26 mouse cellular contexts compared by ENCODE assay signal in genomic region chr11:101199555-101199954, GRCm38 (mm10). TPM values are rescaled to one million over a fixed set of nuclear protein-coding genes. Genes with fewer than 3 reads are reported as not detected.
DNase-seq lines count a peak whose midpoint lies in the region; ATAC-seq lines count a peak whose summit lies in the region.
"Had no signal": no experiment of that assay in that cellular context is flagged by ENCODE, and none has a peak within 500 bp of the region (broad histone marks: within the 10 kb centered on the region; RNA-seq: fewer than 3 reads in every experiment).

No protein-coding gene starts in this region.

- peaks cover 21% of the 10 kb centered on the region for H3K4me1 ChIP-seq in liver, embryonic 15.5 days (replicated peaks)
- H3K4me1 ChIP-seq in midbrain, embryonic 10.5 days: peaks cover 4% of the 10 kb centered on the region; the same call in 1 of the 2 replicates
- H3K4me1 ChIP-seq: embryonic facial prominence, embryonic 15.5 days; hindbrain, embryonic 13.5 days had no signal

- WGBS in liver, embryonic 15.5 days (ENCODE audit: insufficient replicate concordance): 44% methylated on average over 3 of the region's 3 CpGs
- WGBS in midbrain, embryonic 10.5 days: 96% methylated on average over 3 of the region's 3 CpGs

- ATAC-seq in liver, embryonic 15.5 days (ENCODE audit: insufficient read depth): peak; percentile 89
- peak; percentile 79 for ATAC-seq in megakaryocyte-erythroid progenitor cell, adult 5-6 weeks (replicated peaks; ENCODE audit: low FRiP score, low TSS enrichment, poor library complexity, severe bottlenecking)
- ATAC-seq: forebrain, embryonic 13.5 days; forebrain, postnatal 0 days had no signal

- H3K36me3 ChIP-seq in liver, embryonic 15.5 days (replicated peaks): peaks cover 86% of the 10 kb centered on the region
- peaks cover 48% of the 10 kb centered on the region for H3K36me3 ChIP-seq in midbrain, embryonic 10.5 days

- peak overlapping the region; percentile 6; the same call in 1 of the 2 replicates for H3K4me2 ChIP-seq in liver, embryonic 15.5 days
- H3K4me2 ChIP-seq: embryonic facial prominence, embryonic 15.5 days; forebrain, embryonic 13.5 days; hindbrain, embryonic 13.5 days had no signal

- no peaks in the 10 kb centered on the region for H3K9me3 ChIP-seq in liver, embryonic 15.5 days (replicated peaks)
- no peaks in the 10 kb centered on the region for H3K9me3 ChIP-seq in midbrain, embryonic 10.5 days (replicated peaks)
- H3K9me3 ChIP-seq: embryonic facial prominence, embryonic 15.5 days; forebrain, embryonic 13.5 days; heart, embryonic 10.5 days; hindbrain, embryonic 13.5 days had no signal

- H3K27me3 ChIP-seq in liver, embryonic 15.5 days: no peaks in the 10 kb centered on the region; the same call in 1 of the 2 replicates
- H3K27me3 ChIP-seq in midbrain, embryonic 10.5 days (ENCODE audit: low read depth, poor library complexity, severe bottlenecking): no peaks in the 10 kb centered on the region
- H3K27me3 ChIP-seq: embryonic facial prominence, embryonic 15.5 days; forebrain, embryonic 13.5 days; hindbrain, embryonic 13.5 days had no signal

- H3K9ac ChIP-seq in liver, embryonic 15.5 days: no peak overlapping the region
- H3K9ac ChIP-seq: embryonic facial prominence, embryonic 15.5 days; forebrain, embryonic 13.5 days; forebrain, postnatal 0 days; hindbrain, embryonic 13.5 days had no signal

- H3K4me3 ChIP-seq in liver, embryonic 15.5 days (replicated peaks): no peak overlapping the region
- H3K4me3 ChIP-seq in midbrain, embryonic 10.5 days: no peak overlapping the region
- H3K4me3 ChIP-seq: embryonic facial prominence, embryonic 15.5 days; forebrain, embryonic 13.5 days; gastrocnemius, adult 2 months; heart, embryonic 10.5 days; hindbrain, embryonic 13.5 days had no signal

- intact Hi-C loops in heart, postnatal 10 days (cut with DNase I): no loop called here

- DNase-seq in heart, adult 11 months: peak; percentile 75
- no peak for DNase-seq in heart, postnatal 10 days
- peak; percentile 47 for DNase-seq in induced T-regulatory cell, adult 2 months (ENCODE audit: low read depth)
- no peak for DNase-seq in midbrain, embryonic 10.5 days (ENCODE audit: low spot score)
- no peak for DNase-seq in frontal cortex, adult 2 months (ENCODE audit: extremely low spot score in 1 of 2, low spot score in 1 of 2)
- no peak for DNase-seq in layer of hippocampus, postnatal 36 days
- DNase-seq: adrenal gland, adult 8-10 months; adrenal gland, postnatal 36 days; B cell, adult 2 months; cerebellum, adult 8-10 months; cerebellum, postnatal 14 days; embryo, embryonic 11 days; forebrain, postnatal 0 days; gastrocnemius, adult 2 months; gastrocnemius, postnatal 25 days; heart, postnatal 14 days had no signal

- 0 out of 2 replicates have a peak overlapping the region, but pooled peaks have one; percentile 38 for H3K27ac ChIP-seq in liver, embryonic 15.5 days (replicated peaks)
- no peak overlapping the region for H3K27ac ChIP-seq in midbrain, embryonic 10.5 days (replicated peaks)
- H3K27ac ChIP-seq: embryonic facial prominence, embryonic 15.5 days; forebrain, embryonic 13.5 days; gastrocnemius, adult 2 months; heart, embryonic 10.5 days; hindbrain, embryonic 13.5 days had no signal

RNA-seq across cellular contexts. Expression of gene Ccr10, which starts 24.3 kb away (rescaled TPM):
- total RNA-seq in heart, postnatal 10 days (2021): under 1 TPM; 0.14 to 0.20 TPM
- 0.05 TPM in 1 of 2 replicates, not detected in the other for polyA plus RNA-seq in liver, embryonic 15.5 days (2015; fragmentation: Nextera tagmentation; extraction: Ambion mirVana)
- total RNA-seq in megakaryocyte-erythroid progenitor cell, adult 5-6 weeks (2014; fragmentation: Nextera tagmentation): not detected in 2 replicates
- not detected in 2 replicates for total RNA-seq in megakaryocyte-erythroid progenitor cell, adult 5-6 weeks (2017)
- 0.17 and 0.20 TPM in 2 replicates for polyA plus RNA-seq in midbrain, embryonic 10.5 days (2016; fragmentation: Nextera tagmentation; extraction: Ambion mirVana)
- 0.36 and 0.42 TPM in 2 replicates for polyA plus RNA-seq in frontal cortex, adult 2 months (2012; rRNA removed)
- total RNA-seq in layer of hippocampus, postnatal 36 days (2021): not detected
- total RNA-seq: common myeloid progenitor, adult 5-6 weeks; gastrocnemius, adult 2 months; gastrocnemius, postnatal 25 days; granulocyte monocyte progenitor cell, adult 5-6 weeks; heart, postnatal 14 days; hematopoietic stem cell, adult 5-6 weeks had no signal
- polyA plus RNA-seq: forebrain, embryonic 13.5 days; heart, embryonic 14.5 days had no signal

RNA-seq across cellular contexts. Expression of gene Ezh1, which starts 26.7 kb away (rescaled TPM):
- total RNA-seq in heart, postnatal 10 days (2021): 10 to 100 TPM; 20.5 to 22.5 TPM
- 9.8 and 11.0 TPM in 2 replicates for polyA plus RNA-seq in liver, embryonic 15.5 days (2015; fragmentation: Nextera tagmentation; extraction: Ambion mirVana)
- total RNA-seq in megakaryocyte-erythroid progenitor cell, adult 5-6 weeks (2014; fragmentation: Nextera tagmentation): 18.2 and 20.6 TPM in 2 replicates
- 13.8 and 20.3 TPM in 2 replicates for total RNA-seq in megakaryocyte-erythroid progenitor cell, adult 5-6 weeks (2017)
- polyA plus RNA-seq in midbrain, embryonic 10.5 days (2016; fragmentation: Nextera tagmentation; extraction: Ambion mirVana): 11.1 and 11.2 TPM in 2 replicates
- 44.8 and 50.3 TPM in 2 replicates for polyA plus RNA-seq in frontal cortex, adult 2 months (2012; rRNA removed)
- 10 to 100 TPM; 65.9 to 77.2 TPM for total RNA-seq in layer of hippocampus, postnatal 36 days (2021)

RNA-seq across cellular contexts. Expression of gene Plekhh3, which starts 28.4 kb away (rescaled TPM):
- 10 to 100 TPM; 23.6 to 28.3 TPM for total RNA-seq in heart, postnatal 10 days (2021)
- 1.5 and 1.9 TPM in 2 replicates for polyA plus RNA-seq in liver, embryonic 15.5 days (2015; fragmentation: Nextera tagmentation; extraction: Ambion mirVana)
- not detected in 2 replicates for total RNA-seq in megakaryocyte-erythroid progenitor cell, adult 5-6 weeks (2014; fragmentation: Nextera tagmentation)
- not detected in 2 replicates for total RNA-seq in megakaryocyte-erythroid progenitor cell, adult 5-6 weeks (2017)
- polyA plus RNA-seq in midbrain, embryonic 10.5 days (2016; fragmentation: Nextera tagmentation; extraction: Ambion mirVana): 4.5 and 5.6 TPM in 2 replicates
- 15.8 and 17.9 TPM in 2 replicates for polyA plus RNA-seq in frontal cortex, adult 2 months (2012; rRNA removed)
- 10 to 100 TPM; 12.5 to 14.8 TPM for total RNA-seq in layer of hippocampus, postnatal 36 days (2021)
- total RNA-seq: hematopoietic stem cell, adult 5-6 weeks had no signal

RNA-seq across cellular contexts. Expression of gene Cntnap1, which starts 29.2 kb away (rescaled TPM):
- 1 to 10 TPM; 1.8 to 2.1 TPM for total RNA-seq in heart, postnatal 10 days (2021)
- 0.07 and 0.12 TPM in 2 replicates for polyA plus RNA-seq in liver, embryonic 15.5 days (2015; fragmentation: Nextera tagmentation; extraction: Ambion mirVana)
- total RNA-seq in megakaryocyte-erythroid progenitor cell, adult 5-6 weeks (2014; fragmentation: Nextera tagmentation): not detected in 2 replicates
- 0.15 TPM in 1 of 2 replicates, not detected in the other for total RNA-seq in megakaryocyte-erythroid progenitor cell, adult 5-6 weeks (2017)
- 0.28 and 0.43 TPM in 2 replicates for polyA plus RNA-seq in midbrain, embryonic 10.5 days (2016; fragmentation: Nextera tagmentation; extraction: Ambion mirVana)
- 65.8 TPM in 2 replicates for polyA plus RNA-seq in frontal cortex, adult 2 months (2012; rRNA removed)
- 100 to 1,000 TPM; 168 to 169 TPM for total RNA-seq in layer of hippocampus, postnatal 36 days (2021)
- total RNA-seq: hematopoietic stem cell, adult 5-6 weeks had no signal

RNA-seq across cellular contexts. Expression of gene Tubg2, which starts 43.8 kb away (rescaled TPM):
- total RNA-seq in heart, postnatal 10 days (2021): 1 to 10 TPM; 3.4 to 3.5 TPM
- polyA plus RNA-seq in liver, embryonic 15.5 days (2015; fragmentation: Nextera tagmentation; extraction: Ambion mirVana): 0.05 and 0.24 TPM in 2 replicates
- total RNA-seq in megakaryocyte-erythroid progenitor cell, adult 5-6 weeks (2014; fragmentation: Nextera tagmentation): not detected in 2 replicates
- total RNA-seq in megakaryocyte-erythroid progenitor cell, adult 5-6 weeks (2017): not detected in 2 replicates
- 2.1 and 3.9 TPM in 2 replicates for polyA plus RNA-seq in midbrain, embryonic 10.5 days (2016; fragmentation: Nextera tagmentation; extraction: Ambion mirVana)
- 56.4 and 58.0 TPM in 2 replicates for polyA plus RNA-seq in frontal cortex, adult 2 months (2012; rRNA removed)
- 10 to 100 TPM; 39.9 to 40.7 TPM for total RNA-seq in layer of hippocampus, postnatal 36 days (2021)
- total RNA-seq: common myeloid progenitor, adult 5-6 weeks; granulocyte monocyte progenitor cell, adult 5-6 weeks; hematopoietic stem cell, adult 5-6 weeks had no signal

Comparison
In these comparisons a context has a peak if more than half of its experiments do, and no peak if none do; other contexts are left out.
1. DNase-seq: peak in heart, adult 11 months (single experiment) and induced T-regulatory cell, adult 2 months (single experiment); none in heart, postnatal 10 days (0 of 2), midbrain, embryonic 10.5 days (single experiment), frontal cortex, adult 2 months (0 of 2) and layer of hippocampus, postnatal 36 days (0 of 2).
2. RNA of gene Plekhh3, which starts 28.4 kb away (total RNA-seq): 23.6 to 28.3 TPM in heart, postnatal 10 days and 12.5 to 14.8 TPM in layer of hippocampus, postnatal 36 days; not detected in megakaryocyte-erythroid progenitor cell, adult 5-6 weeks; every median in the first group is over 10 times any median in the second.